Mouse (Mus musculus) layer of hippocampus, postnatal 25 days (tissue): Measurements from ENCODE around the gene Tma16. TPM values are rescaled to one million over a fixed set of nuclear protein-coding genes. Genes with fewer than 3 reads are reported as not detected.
A peak's percentile ranks its signal among the peaks of the same experiment; 100 is the strongest.

Source experiments
- DNase-seq, 2 experiments: peaks; one replicate each; pipeline ENCODE4 v3.0.0; 2022; ENCODE audit warnings: mixed read lengths in 2 of 2, low spot score in 1 of 2; ENCODE audit errors: extremely low spot score in 1 of 2
- total RNA-seq, 2 experiments: library from RNA; stranded (reverse); gene quantifications; 2 replicates each; pipeline ENCODE4 v1.2.3; 2021

The Tma16 gene
- total RNA-seq: 10 to 100 TPM in 1 of 2 experiments, 1 to 10 TPM in 1; 8.6 to 12.2 TPM

- DNase-seq: peak; percentile 74 to 88
Measured at GRCm38 (mm10) chr8:66486084-66486763, at the start of gene Tma16. Gene Tma16, minus strand, starts transcription at chr8:66486530.

GRCm38 (mm10) chr8:66520576-66520975 lies 34.2 kb upstream of the Tma16 start:
- DNase-seq: no peak

- no peak for DNase-seq
Measured at GRCm38 (mm10) chr8:66519149-66519548, 32.8 kb upstream of the Tma16 start.

DNA sequence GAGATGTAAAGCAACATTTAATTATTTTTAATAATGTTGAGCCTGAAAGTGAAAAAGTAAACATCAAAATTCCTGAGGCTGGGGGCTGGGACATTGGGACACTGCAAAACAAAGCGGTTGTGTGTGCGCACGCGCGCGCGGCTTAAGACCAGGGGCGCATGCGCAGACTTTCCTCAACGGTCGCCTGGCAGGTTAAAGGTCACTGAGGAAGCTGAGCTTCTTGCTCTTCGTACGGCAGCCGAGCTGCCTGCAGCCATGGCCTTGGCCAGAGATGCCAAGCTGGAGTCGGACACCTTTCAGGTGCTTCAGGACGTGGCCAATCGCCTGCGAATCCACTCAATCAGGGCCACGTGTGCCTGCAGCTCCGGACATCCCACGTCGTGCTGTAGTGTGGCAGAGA lies 25.2 kb upstream of the Tma16 start, which contains the start of gene Tktl2:
TSS of gene Tktl2 (plus strand) at position 220 of the 400 bp plus-strand sequence.
- no peak for DNase-seq

- DNase-seq: no peak
Measured at GRCm38 (mm10) chr8:66503381-66503780, 17.1 kb upstream of the Tma16 start.

- peak in 1 of 2 experiments; percentile 23 for DNase-seq
Measured at GRCm38 (mm10) chr8:66496998-66497577, 10.8 kb upstream of the Tma16 start.

DNA sequence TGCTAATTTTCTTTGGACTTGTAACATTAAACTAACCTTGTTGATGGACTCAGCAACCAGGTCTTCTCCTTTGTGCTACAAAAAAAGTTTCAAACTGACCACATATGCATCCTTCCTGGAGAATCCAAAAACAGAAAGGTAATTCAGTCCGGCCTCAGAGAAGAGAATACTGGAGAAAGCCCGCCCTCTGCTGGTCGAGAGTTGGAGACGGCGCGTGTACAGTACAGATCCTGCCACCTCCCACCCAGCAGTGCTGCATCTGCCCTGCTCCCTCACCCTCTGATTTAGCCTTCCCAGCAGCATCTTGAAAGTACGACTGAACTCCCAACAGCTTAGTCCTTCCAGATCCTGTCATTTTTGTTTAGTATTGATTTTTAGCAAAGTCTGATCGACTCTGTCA lies 9.4 kb upstream of the Tma16 start:
- peak; percentile 72 to 94 for DNase-seq

GRCm38 (mm10) chr8:66494496-66494895 lies 8.2 kb upstream of the Tma16 start:
- no peak for DNase-seq

DNA sequence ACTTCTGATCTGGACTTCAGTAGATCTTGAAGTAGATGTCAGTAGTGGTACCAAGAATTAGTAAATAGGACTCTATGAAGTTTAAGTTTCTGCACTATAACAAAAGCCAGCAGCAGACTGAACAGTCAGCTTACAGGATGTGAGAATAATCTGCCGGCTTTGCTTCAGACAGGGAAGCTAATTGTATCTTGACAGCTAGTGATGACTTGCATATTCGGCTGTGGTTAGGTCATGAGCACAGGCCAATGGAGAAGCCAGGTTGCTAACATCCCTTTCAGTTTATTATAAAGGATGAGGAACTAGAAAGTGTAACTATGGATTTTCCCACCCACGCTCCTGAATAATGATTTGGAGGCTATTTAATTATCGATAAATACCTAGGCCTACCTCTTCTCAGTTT lies 4.3 kb upstream of the Tma16 start:
- no peak for DNase-seq

- DNase-seq: no peak
Measured at GRCm38 (mm10) chr8:66488556-66488955, 2.2 kb upstream of the Tma16 start.

DNA sequence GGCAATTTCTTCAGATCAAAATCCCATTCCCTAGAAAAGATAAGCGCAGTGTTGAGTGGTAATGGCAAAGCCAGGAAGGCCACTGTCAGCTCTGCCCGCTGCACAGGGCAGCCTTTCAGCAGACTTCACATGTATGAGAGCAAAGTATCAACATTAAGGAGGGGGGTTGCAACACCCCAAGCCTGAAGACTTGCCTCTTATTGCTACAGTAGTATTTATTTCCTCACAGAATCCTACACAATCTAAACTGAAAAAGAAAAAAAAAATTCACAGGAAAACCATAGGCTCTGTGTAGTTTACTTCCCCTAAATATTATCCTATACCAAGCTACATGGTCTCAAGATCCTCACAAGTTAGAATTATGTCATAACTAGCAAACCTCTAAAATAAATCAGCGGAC lies 9.4 kb downstream of the Tma16 start:
- no peak for DNase-seq

- DNase-seq: no peak
Measured at GRCm38 (mm10) chr8:66469821-66470220, 16.5 kb downstream of the Tma16 start.

DNA sequence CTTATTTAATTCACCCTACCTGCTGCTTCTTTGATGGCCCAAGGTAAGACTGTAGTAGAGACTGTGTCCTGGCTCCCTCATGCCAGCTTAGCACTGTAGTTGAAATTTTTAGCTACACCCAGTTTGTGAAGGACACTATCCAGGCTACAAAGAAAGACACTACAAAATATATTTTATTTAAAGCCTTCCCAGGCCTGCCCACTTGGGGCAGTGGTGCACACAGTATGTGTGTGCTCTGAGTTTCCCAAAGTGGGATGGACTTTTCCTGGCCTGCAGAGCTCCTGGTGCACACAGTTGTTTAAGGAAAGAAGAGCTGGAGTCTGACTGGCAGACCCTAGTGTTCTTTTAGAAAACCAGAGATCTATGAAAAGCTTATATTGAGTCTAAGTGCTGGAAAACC lies 29.3 kb downstream of the Tma16 start:
- DNase-seq: no peak

DNA sequence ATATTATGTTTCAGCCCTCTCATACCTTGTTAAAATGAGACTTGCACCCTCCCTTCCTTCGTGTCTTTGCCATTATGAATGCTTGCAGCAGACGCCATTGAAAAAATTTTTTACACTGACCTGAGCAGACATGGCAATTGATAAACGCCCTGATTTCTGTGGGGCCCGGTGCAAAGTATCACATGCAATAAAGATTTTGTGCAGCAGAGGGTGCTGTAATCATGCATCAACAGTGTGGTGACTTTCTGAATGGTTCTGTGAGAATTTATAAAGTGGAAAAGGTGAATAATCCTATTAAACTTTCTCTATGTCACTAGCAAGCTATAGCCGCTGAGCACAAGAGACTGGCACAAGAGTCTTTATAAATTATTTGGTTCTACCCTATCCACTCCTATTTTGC lies 35.6 kb downstream of the Tma16 start:
- peak; percentile 34 to 75 for DNase-seq

DNA sequence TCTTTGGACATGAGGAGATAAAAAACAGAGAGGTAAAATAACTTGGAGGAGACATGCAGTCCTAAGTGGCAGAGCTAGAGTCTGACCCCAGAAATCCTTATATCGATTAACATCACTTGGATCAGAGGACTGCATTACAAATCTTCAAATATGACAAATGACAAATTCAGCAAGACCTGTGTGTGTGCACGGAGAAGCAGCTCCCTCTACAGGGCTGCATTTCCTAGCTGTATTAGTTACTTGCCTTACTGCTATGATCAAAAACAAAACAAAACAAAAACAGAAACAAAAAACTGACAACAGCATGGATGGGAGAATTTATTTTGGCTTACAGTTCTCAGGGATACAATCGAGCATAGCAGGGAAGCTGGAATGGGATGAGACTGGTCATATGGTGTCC lies 41.0 kb downstream of the Tma16 start:
- DNase-seq: no peak

- no peak for DNase-seq
Measured at GRCm38 (mm10) chr8:66444141-66444540, 42.2 kb downstream of the Tma16 start.

- DNase-seq: peak in 1 of 2 experiments; percentile 51
Measured at GRCm38 (mm10) chr8:66442778-66443177, 43.6 kb downstream of the Tma16 start.

DNA sequence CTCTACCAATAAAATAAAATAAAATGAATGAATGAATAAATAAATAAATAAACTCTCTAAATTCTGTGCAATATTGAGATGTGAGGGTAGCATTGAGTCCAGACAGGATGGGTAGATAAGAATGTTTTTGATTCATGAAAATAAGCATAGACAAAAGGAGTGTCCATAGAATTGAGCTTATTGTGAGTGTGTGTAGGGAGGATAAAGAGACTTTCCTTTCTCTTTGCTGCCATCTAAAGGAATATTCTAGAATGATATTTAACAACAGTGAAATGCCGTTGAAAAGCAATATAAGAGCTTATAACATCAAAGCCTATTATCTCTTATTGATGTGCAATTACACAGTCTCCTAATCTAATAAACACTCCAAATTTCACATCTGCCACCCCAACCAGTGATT lies 45.2 kb downstream of the Tma16 start:
- DNase-seq: no peak

GRCm38 (mm10) chr8:66438468-66438867 lies 47.9 kb downstream of the Tma16 start:
- DNase-seq: no peak

DNA sequence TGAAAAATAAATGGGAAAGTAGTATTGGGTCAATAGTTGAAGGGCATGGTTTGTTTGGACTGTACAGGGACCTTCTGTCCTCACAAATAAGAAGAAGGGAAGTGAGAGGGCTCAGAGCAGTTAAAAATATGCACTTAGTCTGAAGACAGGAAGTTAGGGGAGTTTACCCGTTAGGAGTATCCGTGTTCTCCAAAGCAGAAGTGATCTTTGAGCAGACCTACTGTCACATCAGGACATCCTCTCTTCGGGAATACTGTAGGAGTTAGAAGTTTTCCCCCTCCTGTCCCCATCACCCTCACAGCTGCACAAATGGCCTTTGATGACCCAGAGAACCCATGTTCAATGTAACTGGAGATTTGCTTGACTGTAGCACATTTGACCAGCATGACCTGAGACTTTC lies 48.4 kb downstream of the Tma16 start:
- DNase-seq: no peak

DNA sequence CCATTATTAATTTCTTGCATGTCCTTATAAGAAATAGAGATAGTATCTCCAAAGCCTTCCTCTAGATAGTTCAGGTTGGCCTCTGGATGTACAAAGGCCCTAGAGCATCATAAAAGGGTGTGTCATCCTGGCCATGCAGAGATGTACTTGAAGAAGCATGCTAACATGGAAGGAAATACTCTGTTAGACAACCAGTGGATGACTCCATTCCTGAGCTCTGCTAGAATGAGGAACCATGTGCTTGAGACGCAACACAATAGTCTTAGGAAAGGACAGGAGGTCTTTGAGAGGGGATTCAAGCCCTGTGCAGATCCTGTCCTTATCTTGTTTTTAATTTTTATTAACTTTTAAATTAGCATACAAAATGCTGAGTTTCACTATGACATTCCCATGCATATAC lies 49.5 kb downstream of the Tma16 start:
- DNase-seq: no peak

GRCm38 (mm10) chr8:66433577-66433976 lies 52.8 kb downstream of the Tma16 start:
- DNase-seq: no peak
